Mouse (Mus musculus): ENCODE measurements around the gene Zc3h13.

Zc3h13 gene

GRCm38 (mm10) chr14:75323354-75323753 lies 39.2 kb downstream of the Zc3h13 start:
- DNase-seq (ENCODE audit: low spot score in 2 of 2) = no peak

- no peak for DNase-seq (ENCODE audit: low spot score in 2 of 2)
These were observed 43.9 kb downstream of the Zc3h13 start for GRCm38 (mm10) chr14:75328062-75328461.

- DNase-seq (ENCODE audit: low spot score in 2 of 2) = no peak
These were observed 46.4 kb downstream of the Zc3h13 start for GRCm38 (mm10) chr14:75330621-75331020.

GRCm38 (mm10) chr14:75334321-75334720 lies 50.1 kb downstream of the Zc3h13 start:
- no peak for DNase-seq (ENCODE audit: low spot score in 2 of 2)

- DNase-seq (ENCODE audit: low spot score in 2 of 2) = no peak
These were observed 53.7 kb downstream of the Zc3h13 start for GRCm38 (mm10) chr14:75337884-75338283.

GRCm38 (mm10) chr14:75346041-75346440 lies 61.9 kb downstream of the Zc3h13 start:
- DNase-seq (ENCODE audit: low spot score in 2 of 2) = no peak

GRCm38 (mm10) chr14:75351626-75352025 lies 67.5 kb downstream of the Zc3h13 start:
- DNase-seq (ENCODE audit: low spot score in 2 of 2) = no peak

GRCm38 (mm10) chr14:75363316-75363715 lies 79.1 kb downstream of the Zc3h13 start:
- DNase-seq (ENCODE audit: low spot score in 2 of 2) = no peak

- no peak for DNase-seq (ENCODE audit: low spot score in 2 of 2)
These were observed 81.3 kb downstream of the Zc3h13 start for GRCm38 (mm10) chr14:75365301-75366035.

- DNase-seq (ENCODE audit: low spot score in 2 of 2) = no peak
These were observed 82.6 kb downstream of the Zc3h13 start for GRCm38 (mm10) chr14:75366741-75367140.

GRCm38 (mm10) chr14:75367503-75367902 lies 83.3 kb downstream of the Zc3h13 start:
- DNase-seq (ENCODE audit: low spot score in 2 of 2) = no peak

GRCm38 (mm10) chr14:75369880-75370279 lies 85.7 kb downstream of the Zc3h13 start:
- no peak for DNase-seq (ENCODE audit: low spot score in 2 of 2)

GRCm38 (mm10) chr14:75375006-75375598 lies 90.9 kb downstream of the Zc3h13 start:
- DNase-seq (ENCODE audit: low spot score in 2 of 2) = no peak

GRCm38 (mm10) chr14:75376256-75376655 lies 92.1 kb downstream of the Zc3h13 start:
- no peak for DNase-seq (ENCODE audit: low spot score in 2 of 2)

GRCm38 (mm10) chr14:75377612-75378011 lies 93.4 kb downstream of the Zc3h13 start:
- DNase-seq (ENCODE audit: low spot score in 2 of 2) = no peak

All from urinary bladder, adult 18-20 months (tissue).